Mouse (Mus musculus) G1E (cell line): Measurements from ENCODE around the gene Mrc2. TPM values are rescaled to one million over a fixed set of nuclear protein-coding genes. Genes with fewer than 3 reads are reported as not detected.

Experiments used
- ATAC-seq: 2 replicates; pipeline ENCODE4 v1.8.0; 2016; ENCODE audit warnings: mild to moderate bottlenecking; ENCODE audit not compliant: insufficient number of reproducible peaks, poor library complexity, low FRiP score, severe bottlenecking; ENCODE audit errors: extremely low read depth
- DNase-seq: peaks from one replicate; pipeline ENCODE4 v3.0.0; 2012; ENCODE audit warnings: low spot score
- H3K27me3 ChIP-seq: 2 replicates; pipeline ENCODE4 v1.6.1; 2012; ENCODE audit warnings: mild to moderate bottlenecking, low read length, inconsistent platforms; ENCODE audit not compliant: insufficient read depth
- H3K36me3 ChIP-seq: replicated peaks from 2 replicates; pipeline ENCODE3; 2012; ENCODE audit warnings: mild to moderate bottlenecking, inconsistent platforms
- H3K4me1 ChIP-seq: 2 replicates; pipeline ENCODE4 v1.6.1; 2012; ENCODE audit warnings: low read depth, low read length, inconsistent platforms, mixed read lengths; ENCODE audit not compliant: insufficient read depth
- H3K4me3 ChIP-seq: 2 replicates; pipeline ENCODE4 v1.5.1; 2012; ENCODE audit warnings: low read depth, mild to moderate bottlenecking, inconsistent platforms, low read length, moderate library complexity, mixed read lengths
- H3K9me3 ChIP-seq: replicated peaks from 2 replicates; pipeline ENCODE4 v1.6.1; 2012; ENCODE audit warnings: inconsistent platforms
- CTCF ChIP-seq: IDR thresholded peaks from 2 replicates; pipeline ENCODE4 v1.5.1; 2012; ENCODE audit warnings: low read depth, low read length, inconsistent platforms, mixed read lengths
- GATA1 ChIP-seq: IDR thresholded peaks from 2 replicates; pipeline ENCODE4 v1.6.1; 2012; ENCODE audit warnings: borderline replicate concordance, low read length, inconsistent platforms, mixed read lengths
- GATA2 ChIP-seq: IDR thresholded peaks from 2 replicates; pipeline ENCODE4 v1.6.1; 2012; ENCODE audit warnings: low read depth, low read length, inconsistent platforms, borderline replicate concordance
- POLR2AphosphoS5 ChIP-seq: IDR thresholded peaks from 2 replicates; pipeline ENCODE4 v1.6.1; 2012; ENCODE audit warnings: low read depth, low read length, inconsistent platforms; ENCODE audit not compliant: insufficient replicate concordance
- TAL1 ChIP-seq: conservative IDR thresholded peaks from 2 replicates; pipeline ENCODE4 v1.6.1; 2012; ENCODE audit warnings: low read depth, low read length, inconsistent platforms, mixed read lengths
- polyA plus RNA-seq: library from polyadenylated mRNA; stranded (reverse); fragments of >175 nt; gene quantifications from 2 replicates; pipeline ENCODE4 v1.2.3, GENCODE M21; 2012
- total RNA-seq, 2 experiments: library from RNA; stranded (forward) in 1 of 2; stranded (reverse) in 1 of 2; fragments of 200-1000 nt in 1 of 2; fragments of >200 nt in 1 of 2; fragmentation: Nextera tagmentation in 1 of 2; gene quantifications; 2 replicates each; pipeline ENCODE4 v1.2.3; 2014 to 2017

The Mrc2 gene
- total and polyA plus RNA-seq, 3 experiments = 0.27 TPM; not detected in 2

DNA sequence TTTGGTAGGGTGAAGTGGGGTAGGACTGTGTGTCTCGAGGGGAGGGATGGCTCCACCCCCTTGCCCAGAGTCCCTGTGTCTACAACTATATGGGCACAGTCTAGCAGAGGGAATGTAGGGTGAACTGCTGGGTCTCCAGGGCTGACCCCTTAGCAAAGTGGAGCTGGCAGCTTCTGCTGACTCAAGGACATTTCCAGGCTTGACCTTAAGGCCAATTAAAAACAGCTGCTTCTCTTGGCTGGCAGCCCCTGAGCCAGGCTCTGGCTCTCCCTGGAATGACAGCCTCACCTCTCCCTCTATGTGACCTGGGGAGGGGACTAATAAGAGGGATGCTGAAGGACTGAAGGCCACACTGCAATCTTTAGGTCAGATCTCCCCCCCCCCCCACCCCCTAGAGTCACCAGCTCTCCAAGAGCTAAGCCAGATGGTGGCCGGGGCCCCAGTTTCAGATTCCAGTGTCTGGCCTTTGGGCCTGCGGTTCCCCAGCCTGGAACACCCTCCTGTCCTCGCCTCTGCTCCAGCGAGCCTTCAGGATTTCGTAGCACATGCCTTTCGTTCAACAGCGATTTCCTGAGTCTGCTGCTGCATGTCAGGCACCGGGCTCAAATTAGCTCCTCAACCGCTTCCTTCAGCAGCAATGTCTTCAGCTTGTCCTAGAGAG, 20.7 kb downstream of the Mrc2 start:
- no peak for TF ChIP-seq GATA2
- TF ChIP-seq TAL1 = no peak
- no peak for TF ChIP-seq CTCF
- no peak for TF ChIP-seq GATA1
- no peak for TF ChIP-seq POLR2AphosphoS5
- H3K4me3 ChIP-seq = no peak overlapping the region
- H3K27me3 ChIP-seq = peaks cover 31% of the 10 kb centered on the region
- H3K36me3 ChIP-seq = no peaks in the 10 kb centered on the region
- no peak for DNase-seq
- H3K4me1 ChIP-seq = no peaks in the 10 kb centered on the region
- no peak for ATAC-seq
- H3K9me3 ChIP-seq = no peaks in the 10 kb centered on the region

DNA sequence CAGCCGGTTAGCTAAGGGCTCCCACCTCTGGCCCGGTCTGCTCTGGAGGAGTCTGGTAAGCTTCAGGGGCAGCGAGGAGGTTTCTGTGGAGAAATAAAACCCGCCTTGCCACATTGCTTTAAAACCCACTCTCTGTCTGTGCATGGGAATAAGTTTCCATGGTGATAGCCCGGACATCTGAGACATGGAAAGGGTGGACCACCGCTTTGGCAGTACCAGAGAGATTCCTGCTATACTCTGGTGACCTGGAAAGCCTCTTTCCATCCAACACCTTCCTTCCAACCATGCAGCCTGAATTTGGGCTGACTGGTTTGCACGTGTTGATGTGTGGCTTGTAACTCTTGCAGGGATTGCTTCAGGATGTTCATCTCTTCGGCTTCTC, 21.2 kb downstream of the Mrc2 start:
- no peak for ATAC-seq
- DNase-seq = no peak
- TF ChIP-seq TAL1 (no peak), CTCF (no peak), GATA2 (no peak), POLR2AphosphoS5 (no peak), GATA1 (no peak)
- Histone ChIP-seq H3K4me1 (no peaks in the 10 kb centered on the region), H3K4me3 (no peak overlapping the region), H3K9me3 (no peaks in the 10 kb centered on the region), H3K27me3 (peaks cover 31% of the 10 kb centered on the region), H3K36me3 (no peaks in the 10 kb centered on the region)

DNA sequence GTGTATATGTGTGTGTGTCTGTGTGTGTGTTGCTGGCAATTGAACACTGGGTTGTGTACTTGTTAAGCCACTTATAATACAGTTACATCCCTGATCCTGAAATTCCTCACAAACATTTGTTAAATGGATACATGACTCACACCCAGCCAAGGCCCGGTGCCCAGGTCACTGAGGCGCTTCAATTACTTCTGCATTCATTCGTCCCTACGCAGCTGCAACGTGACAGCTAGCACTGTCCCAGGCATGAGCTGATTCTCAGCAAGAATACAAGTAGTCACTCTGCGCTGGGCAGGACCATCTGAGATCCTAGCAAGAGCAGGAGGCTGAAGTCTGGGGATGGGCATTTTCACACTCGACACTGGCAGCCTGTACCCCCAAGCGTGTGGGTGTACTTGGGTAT, 22.9 kb downstream of the Mrc2 start:
- Histone ChIP-seq H3K36me3 (no peaks in the 10 kb centered on the region), H3K4me1 (no peaks in the 10 kb centered on the region), H3K9me3 (no peaks in the 10 kb centered on the region), H3K4me3 (no peak overlapping the region), H3K27me3 (peaks cover 31% of the 10 kb centered on the region)
- ATAC-seq = no peak
- DNase-seq = no peak
- TF ChIP-seq POLR2AphosphoS5 = no peak
- TF ChIP-seq CTCF = no peak
- no peak for TF ChIP-seq GATA2
- TF ChIP-seq TAL1 = no peak
- TF ChIP-seq GATA1 = no peak

DNA sequence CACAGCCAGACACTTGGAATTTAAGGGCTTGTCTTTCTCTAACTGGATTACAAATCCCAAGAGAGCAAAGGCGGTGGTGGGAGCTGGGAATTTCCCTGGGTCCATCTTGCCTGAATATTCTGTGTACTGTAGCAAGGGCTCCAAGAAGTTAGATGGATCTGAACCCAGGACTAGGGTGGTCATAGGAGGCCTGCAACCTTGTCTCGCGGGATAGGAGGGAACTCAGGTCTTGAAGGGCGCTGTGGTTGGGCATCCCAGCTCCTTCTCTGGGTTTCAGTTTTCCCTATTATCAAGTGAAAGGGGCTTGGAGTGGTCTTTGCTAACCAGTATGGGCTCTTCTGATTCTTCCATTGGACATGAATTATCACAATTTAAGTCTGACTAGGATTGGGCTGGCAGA, 23.7 kb downstream of the Mrc2 start:
- ATAC-seq (no peak), DNase-seq (no peak)
- no peaks in the 10 kb centered on the region for H3K36me3 ChIP-seq
- peaks cover 31% of the 10 kb centered on the region for H3K27me3 ChIP-seq
- no peaks in the 10 kb centered on the region for H3K9me3 ChIP-seq
- TF ChIP-seq GATA2 (no peak), TAL1 (no peak), GATA1 (no peak), CTCF (no peak), POLR2AphosphoS5 (no peak)
- no peak overlapping the region for H3K4me3 ChIP-seq
- no peaks in the 10 kb centered on the region for H3K4me1 ChIP-seq

DNA sequence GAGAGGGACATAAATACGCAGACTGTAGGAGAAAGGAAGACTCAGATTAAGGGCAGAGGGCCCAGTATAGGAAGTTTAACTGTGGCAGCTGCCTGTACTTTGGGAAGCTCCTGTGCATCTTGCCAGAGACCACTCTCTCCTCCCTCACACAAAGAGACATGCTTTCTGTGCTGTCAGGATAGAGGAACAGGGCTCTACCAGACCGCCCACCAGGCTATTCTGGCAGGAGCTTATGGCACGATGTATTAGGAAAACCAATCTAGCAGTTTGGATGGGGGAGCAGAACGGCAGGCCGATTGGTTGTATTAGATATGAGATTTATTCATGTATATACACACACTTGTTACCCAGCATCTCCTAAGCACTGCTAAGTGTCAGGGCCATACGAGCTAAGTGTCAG, 25.3 kb downstream of the Mrc2 start:
- Histone ChIP-seq H3K4me1 (no peaks in the 10 kb centered on the region), H3K36me3 (no peaks in the 10 kb centered on the region), H3K27me3 (peaks cover 19% of the 10 kb centered on the region), H3K4me3 (no peak overlapping the region), H3K9me3 (no peaks in the 10 kb centered on the region)
- DNase-seq (no peak), ATAC-seq (no peak)
- TF ChIP-seq CTCF (no peak), GATA1 (no peak), POLR2AphosphoS5 (no peak), TAL1 (no peak), GATA2 (no peak)

DNA sequence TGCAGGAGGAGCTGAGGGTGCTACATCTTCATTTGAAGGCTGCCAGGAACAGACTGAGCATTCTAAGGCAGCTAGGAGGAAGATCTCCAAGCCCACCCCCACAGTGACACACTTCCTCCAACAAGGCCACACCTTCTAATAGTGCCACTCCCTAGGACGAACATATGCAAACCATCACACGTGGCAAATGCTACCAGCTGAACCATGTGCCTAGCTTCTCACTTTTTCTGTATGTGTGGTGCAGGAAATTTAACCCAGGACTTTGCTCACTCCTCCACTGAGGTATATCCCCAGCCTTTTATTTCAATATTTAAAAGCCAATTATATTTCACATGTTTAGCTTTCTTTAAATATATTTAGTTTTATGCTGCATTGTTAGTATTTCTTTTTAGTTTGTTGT, 28.6 kb downstream of the Mrc2 start:
- H3K36me3 ChIP-seq = no peaks in the 10 kb centered on the region
- no peak overlapping the region for H3K4me3 ChIP-seq
- TF ChIP-seq GATA1 (no peak), TAL1 (no peak), CTCF (no peak), GATA2 (no peak), POLR2AphosphoS5 (no peak)
- no peaks in the 10 kb centered on the region for H3K4me1 ChIP-seq
- ATAC-seq = no peak
- H3K27me3 ChIP-seq = peaks cover 13% of the 10 kb centered on the region
- H3K9me3 ChIP-seq = no peaks in the 10 kb centered on the region
- DNase-seq = no peak

DNA sequence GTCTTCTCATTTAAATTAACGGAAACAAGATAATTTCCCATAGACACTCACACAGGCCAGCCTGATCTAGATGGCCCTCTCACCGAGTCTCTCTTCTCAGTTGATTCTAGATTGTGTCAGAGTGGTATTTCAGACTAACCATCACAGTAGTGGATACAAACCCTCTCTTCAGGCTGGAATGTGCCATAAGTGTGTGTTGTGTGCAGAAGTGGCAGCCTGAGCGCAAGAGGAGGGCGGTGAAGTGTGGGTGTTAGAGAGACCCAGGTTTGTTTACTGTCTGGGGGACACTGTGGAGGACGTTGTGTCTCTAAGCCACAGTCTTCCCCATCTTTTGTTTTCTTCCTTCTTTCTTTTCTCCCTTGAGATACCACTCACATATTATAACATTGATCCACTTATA, 31.1 kb downstream of the Mrc2 start:
- DNase-seq (no peak), ATAC-seq (no peak)
- H3K4me3 ChIP-seq = no peak overlapping the region
- no peaks in the 10 kb centered on the region for H3K9me3 ChIP-seq
- H3K36me3 ChIP-seq = no peaks in the 10 kb centered on the region
- H3K4me1 ChIP-seq = no peaks in the 10 kb centered on the region
- H3K27me3 ChIP-seq = peaks cover 20% of the 10 kb centered on the region
- TF ChIP-seq CTCF (no peak), POLR2AphosphoS5 (no peak), GATA1 (no peak), TAL1 (no peak), GATA2 (no peak)
